Mouse (Mus musculus) left cerebral cortex, postnatal 25 days (tissue): Measurements from ENCODE around the gene Pxdn. TPM values are rescaled to one million over a fixed set of nuclear protein-coding genes. Genes with fewer than 3 reads are reported as not detected.

ENCODE experiments used
- DNase-seq, 2 experiments: peaks; one replicate each; pipeline ENCODE4 v3.0.0; 2022; ENCODE audit warnings: low spot score in 2 of 2, mixed read lengths in 1 of 2
- intact Hi-C: fragments of 180-260 bp; cut with DNase I; formaldehyde crosslinking; loops from one replicate; pipeline ENCODE4 v1.15.1; 2025
- total RNA-seq, 2 experiments: library from RNA; stranded (reverse); gene quantifications; 2 replicates each; pipeline ENCODE4 v1.2.3; 2021

Pxdn gene
- total RNA-seq, 2 experiments from 2014 or later, result 45.7 to 51.9 TPM

DNA sequence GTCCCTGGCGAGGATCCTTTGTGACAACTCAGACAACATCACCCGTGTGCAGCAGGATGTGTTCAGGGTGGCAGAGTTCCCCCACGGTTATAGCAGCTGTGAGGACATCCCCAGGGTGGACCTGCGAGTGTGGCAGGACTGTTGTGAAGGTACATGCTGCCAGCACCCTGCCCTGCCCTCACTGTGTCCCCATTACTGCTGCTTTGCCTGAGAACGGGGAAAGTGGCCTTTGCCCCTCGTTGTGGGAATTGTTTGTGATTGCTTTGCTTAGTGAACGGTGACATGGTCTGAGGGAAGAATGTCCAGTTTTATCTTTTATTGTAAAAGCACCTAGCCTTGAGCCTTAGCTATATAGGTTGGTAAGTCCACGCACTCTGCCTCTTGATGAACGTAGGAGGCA lies 69.2 kb downstream of the Pxdn start:
- intact Hi-C loops, result no loop called here
- DNase-seq, result no peak

DNA sequence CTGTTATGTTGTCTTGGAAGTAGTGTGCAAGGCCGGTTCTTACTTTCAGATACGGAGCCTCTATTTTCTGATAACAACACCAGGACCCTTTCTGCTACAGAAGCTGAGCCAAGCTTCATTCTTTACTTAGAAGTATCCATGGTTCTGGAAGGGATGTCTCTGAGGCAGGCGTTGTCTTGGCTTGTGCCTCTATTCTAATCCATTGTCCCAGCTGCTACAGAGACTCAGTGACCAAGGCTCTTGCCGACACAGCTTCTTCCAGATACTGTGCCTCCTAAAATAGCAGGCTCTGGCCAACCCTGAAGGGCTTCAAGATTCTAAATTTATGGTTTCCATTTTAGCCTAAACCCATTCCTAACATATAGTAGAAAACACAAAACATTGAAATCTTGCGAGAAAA lies 71.3 kb downstream of the Pxdn start:
- DNase-seq, result peak in 1 of 2 experiments; percentile 27
- intact Hi-C loops, result no loop called here

DNA sequence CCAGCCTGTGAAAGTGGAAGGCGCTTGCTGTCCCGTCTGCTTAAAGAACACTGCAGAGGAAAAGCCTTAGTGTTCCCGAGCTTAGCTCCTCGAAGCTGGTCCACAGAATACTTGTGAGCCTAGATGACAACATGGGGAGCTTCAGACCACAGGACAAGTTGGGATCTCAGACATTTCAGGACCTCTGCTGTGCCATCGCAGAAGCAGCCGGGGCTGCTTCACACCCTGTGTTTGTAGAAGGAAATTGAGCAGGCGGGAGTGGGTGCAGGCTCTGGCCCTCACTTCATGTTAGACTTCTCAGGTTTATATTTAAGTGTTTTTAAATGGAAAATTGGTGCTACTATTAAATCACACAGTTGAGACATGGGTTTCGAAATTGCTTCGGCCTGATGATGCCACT lies 78.1 kb downstream of the Pxdn start:
- intact Hi-C loops, result loop anchor here (5.0 kb wide), 1 partner anchor 78 kb away; the partner anchor contains the start of gene Pxdn
- peak; percentile 38 to 76 for DNase-seq

DNA sequence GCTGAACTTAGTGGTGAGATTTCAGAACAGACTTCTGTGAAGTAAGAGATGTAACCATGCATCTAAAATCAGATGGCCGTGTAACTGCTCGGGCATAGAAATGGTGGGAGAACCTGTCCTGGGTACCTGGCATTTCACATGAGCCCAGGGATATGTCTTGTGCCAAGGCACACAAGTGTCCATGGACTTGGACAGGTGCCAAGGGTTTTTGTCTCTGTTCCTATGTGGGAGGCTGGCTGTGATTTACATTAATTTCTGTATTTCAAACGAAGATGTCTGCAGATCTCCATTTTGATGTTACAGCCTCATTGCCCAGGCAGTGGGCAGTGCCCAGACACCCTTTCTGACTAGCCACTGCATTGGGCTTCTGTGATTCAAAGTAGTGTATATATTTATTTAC lies 79.7 kb downstream of the Pxdn start:
- intact Hi-C loops, result loop anchor here (5.0 kb wide), 1 partner anchor 80 kb away; the partner anchor contains the start of gene Pxdn
- no peak for DNase-seq

- intact Hi-C loops, result no loop called here
- peak in 1 of 2 experiments; percentile 55 for DNase-seq
Measured at GRCm38 (mm10) chr12:30020447-30020846, 83.0 kb downstream of the Pxdn start.

DNA sequence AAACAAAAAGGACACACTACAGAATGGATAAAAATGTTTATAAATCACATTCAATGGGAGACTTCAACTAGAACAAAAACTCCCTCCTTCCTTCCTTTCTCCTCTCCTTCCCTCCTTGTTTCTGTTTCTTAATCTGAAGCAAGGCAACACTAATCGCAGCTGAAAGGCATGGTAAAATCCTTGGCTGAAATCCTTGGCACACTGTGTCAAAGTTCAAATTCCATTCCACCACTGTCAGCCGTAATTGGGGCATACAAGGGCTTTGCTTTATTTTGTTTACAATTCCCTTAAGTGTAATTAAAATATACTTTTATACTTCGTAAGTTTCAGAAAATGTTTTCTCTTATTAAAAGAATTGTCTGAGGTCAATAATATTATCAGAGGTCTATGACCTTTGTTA lies 86.1 kb downstream of the Pxdn start:
- intact Hi-C loops, result no loop called here
- no peak for DNase-seq

- intact Hi-C loops, result no loop called here
- DNase-seq, result no peak
Measured at GRCm38 (mm10) chr12:30024264-30024825, 86.9 kb downstream of the Pxdn start.

GRCm38 (mm10) chr12:30027721-30028340 lies 90.4 kb downstream of the Pxdn start:
- DNase-seq, result no peak
- intact Hi-C loops, result no loop called here

DNA sequence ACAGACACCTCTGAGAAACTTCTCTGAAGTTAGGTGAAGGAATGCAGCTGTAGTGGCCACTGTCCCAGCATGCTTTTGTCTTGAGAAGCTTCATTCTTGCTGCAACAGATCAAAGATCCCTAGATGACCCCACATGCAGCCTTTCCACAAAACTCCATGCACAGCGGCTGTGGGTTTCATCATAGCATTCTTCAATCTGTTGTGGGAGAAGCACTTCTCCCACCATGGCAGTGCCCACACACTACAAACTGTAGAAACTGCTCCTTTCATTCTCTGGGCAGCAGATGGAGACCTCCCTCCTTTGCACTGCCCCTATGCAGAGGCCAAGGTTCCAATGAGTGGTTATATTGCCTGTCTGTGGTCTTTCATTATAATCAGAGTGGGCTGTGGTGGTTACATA lies 91.7 kb downstream of the Pxdn start:
- no peak for DNase-seq
- intact Hi-C loops, result no loop called here

- no peak for DNase-seq
- intact Hi-C loops, result no loop called here
Measured at GRCm38 (mm10) chr12:30030571-30030970, 93.2 kb downstream of the Pxdn start.

GRCm38 (mm10) chr12:30034681-30035080 lies 97.3 kb downstream of the Pxdn start:
- no peak for DNase-seq
- intact Hi-C loops, result loop anchor here (5.0 kb wide), 1 partner anchor 127 kb away; no protein-coding TSS in a partner anchor

DNA sequence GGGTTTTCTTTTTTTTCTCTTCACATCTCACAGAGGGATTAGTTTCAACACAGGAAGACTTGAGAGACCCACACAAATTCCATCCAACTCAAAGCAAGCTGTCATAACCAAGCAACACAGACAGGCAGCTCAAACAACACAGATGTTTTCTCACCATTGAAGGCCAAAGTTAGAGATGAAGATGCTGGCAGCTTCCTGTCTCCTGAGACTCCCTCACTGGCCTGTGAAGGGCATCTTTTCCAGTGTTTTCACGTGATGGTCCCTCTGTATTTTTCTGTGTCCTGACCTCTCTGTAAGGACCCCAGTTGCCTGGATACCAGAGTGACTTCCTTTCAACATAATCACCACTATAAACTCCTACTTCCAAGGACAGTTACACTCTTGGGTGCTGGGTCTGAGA lies 98.0 kb downstream of the Pxdn start:
- DNase-seq, result no peak
- intact Hi-C loops, result loop anchor here (5.0 kb wide), 1 partner anchor 128 kb away; no protein-coding TSS in a partner anchor

GRCm38 (mm10) chr12:30035841-30036568 lies 98.6 kb downstream of the Pxdn start:
- no peak for DNase-seq
- intact Hi-C loops, result loop anchor here (5.0 kb wide), 1 partner anchor 129 kb away; no protein-coding TSS in a partner anchor

DNA sequence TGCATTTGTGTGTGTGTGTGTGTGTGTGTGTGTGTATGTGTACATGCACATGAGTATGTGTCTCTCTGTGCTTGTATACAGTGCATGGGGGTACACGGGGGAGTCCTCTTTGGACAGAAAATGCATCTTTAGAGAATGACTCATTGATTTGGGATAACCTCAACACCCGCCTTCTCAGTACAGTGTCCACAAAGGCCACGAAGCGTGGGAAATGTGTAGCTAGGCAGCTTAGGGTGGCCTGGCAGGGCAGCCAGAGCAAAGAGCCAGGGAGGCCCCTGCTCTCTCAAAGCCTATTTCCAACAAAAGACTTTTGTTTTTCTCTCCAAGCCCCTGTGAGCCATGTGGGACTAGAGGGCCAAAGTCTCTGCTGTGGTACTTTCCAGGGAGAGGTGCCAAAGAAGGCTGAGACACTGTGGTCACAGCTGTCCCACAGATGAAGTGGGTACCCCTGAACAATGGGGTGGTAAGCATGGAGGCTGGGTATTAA lies 99.2 kb downstream of the Pxdn start:
- intact Hi-C loops, result loop anchor here (5.0 kb wide), 1 partner anchor 129 kb away; no protein-coding TSS in a partner anchor

DNA sequence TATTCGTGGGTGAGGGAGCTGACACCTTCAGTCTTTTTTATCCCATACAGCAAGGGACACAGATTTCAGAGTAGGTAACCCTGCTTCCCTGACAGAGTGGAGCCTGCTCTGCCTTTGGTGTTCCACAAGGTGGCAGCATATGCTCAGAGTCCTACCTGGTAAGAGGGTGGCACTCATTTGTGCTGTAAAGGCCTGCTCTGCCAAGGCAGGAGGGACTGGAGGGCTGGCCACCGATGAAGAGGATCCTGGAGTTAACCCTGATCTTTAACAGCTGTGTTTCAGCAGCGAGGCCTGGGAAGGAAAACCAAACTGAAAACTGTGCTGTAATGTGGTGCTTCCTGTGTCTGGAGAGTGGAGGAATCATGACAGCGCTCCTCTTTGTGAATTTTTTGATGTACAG lies 102.2 kb downstream of the Pxdn start:
- DNase-seq, result peak in 1 of 2 experiments; percentile 74
- intact Hi-C loops, result loop anchor here (1.0 to 5.0 kb wide), 2 partner anchors 112 to 132 kb away; no protein-coding TSS in a partner anchor

More for the DNA sequence above, 99.2 kb downstream of the Pxdn start:
- no peak for DNase-seq

DNA sequence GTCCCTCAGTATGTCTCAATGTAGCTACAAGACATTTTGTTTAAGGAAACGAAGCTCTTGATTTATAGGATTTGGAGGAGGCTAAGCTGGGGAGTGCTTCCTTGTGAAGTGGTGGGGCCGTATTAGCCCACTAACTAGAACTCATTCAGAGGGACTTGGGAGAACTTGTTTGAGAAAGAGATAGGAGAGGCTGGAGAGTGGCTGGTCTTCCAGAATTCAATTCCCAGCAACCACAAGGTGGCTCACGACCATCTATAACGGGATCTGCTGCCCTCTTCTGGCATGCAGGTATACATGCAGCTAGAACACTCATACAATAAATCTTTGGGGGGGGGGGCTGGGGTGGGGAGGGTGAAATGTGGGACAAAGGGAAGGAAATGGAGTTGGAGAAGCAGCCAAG lies 102.7 kb downstream of the Pxdn start:
- intact Hi-C loops, result no loop called here
- DNase-seq, result peak in 1 of 2 experiments; percentile 74

DNA sequence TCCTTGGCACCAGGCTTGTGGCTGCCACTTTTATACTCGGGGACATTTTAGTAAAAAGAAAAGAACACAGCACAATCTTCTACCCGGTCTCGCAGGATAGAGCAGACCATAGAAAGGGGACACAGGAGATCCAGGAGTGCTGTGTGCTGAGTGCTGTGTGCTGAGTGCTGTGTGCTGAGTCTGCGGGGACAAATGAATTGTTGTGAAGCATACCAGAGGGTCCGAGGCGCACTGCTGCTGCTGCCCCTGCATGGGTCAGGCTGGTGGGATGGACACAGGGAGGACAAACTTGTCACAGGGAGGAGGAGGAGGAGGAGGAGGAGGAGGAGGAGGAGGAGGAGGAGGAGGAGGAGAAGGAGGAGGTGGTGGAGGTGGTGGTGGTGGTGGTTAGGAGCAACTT lies 111.4 kb downstream of the Pxdn start:
- DNase-seq, result no peak
- intact Hi-C loops, result no loop called here

DNA sequence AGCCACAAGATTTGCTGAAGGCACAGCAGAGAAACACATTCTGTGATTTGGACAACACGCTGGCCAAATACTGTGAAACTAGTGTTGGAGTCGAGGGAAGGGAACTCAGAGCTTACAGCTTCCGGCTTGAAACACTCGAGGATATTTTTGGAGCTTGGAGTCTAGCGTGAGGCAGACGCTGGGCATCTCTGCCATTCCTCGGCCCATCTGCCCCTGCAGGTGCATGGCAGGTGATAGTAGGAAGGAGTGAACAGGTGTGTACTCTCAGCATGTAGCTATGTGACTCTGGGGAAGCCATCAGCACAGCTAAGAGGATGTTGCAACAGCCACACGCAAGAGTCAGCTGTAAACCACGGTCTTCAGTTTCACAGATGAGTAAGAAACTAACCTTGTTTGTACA lies 112.4 kb downstream of the Pxdn start:
- DNase-seq, result no peak
- intact Hi-C loops, result loop anchor here (2.0 to 10.0 kb wide), 5 partner anchors 75 to 837 kb away; no protein-coding TSS in a partner anchor

DNA sequence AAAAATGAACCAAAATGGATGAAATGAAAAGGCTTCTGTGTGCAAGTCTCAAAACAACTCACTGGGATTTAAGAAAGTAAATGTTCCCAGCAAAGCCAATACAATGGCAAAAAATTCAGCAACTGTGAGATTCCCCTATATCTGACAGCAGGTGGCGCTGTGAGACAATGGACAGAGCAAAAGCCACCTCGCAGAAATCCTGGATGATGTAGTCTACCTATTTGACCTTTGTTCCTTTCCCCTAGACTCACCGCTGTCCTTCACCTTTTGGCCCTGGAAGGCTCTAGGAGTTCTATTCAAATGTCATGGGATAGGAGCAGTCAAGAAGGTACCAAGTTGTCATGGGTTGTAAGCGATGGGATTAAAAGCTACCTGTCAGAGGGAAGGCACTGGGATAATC lies 112.8 kb downstream of the Pxdn start:
- DNase-seq, result peak; percentile 70 to 78
- intact Hi-C loops, result loop anchor here (2.0 to 10.0 kb wide), 5 partner anchors 75 to 837 kb away; no protein-coding TSS in a partner anchor
